Mouse (Mus musculus) retina, embryonic 14.5 days (tissue): Measurements from ENCODE around the gene Dupd1.
"Not testable (repeated sequence)": the region's sequence is repeated elsewhere in the genome, so short reads cannot be mapped to it uniquely, and the experiment has no call there.

Experiments used
- DNase-seq: peaks from one replicate; pipeline ENCODE4 v3.0.0-alpha.2; 2015; ENCODE audit warnings: low spot score

Gene Dupd1

GRCm38 (mm10) chr14:21674471-21674870 is 39.9 kb downstream of the Dupd1 start:
- no peak for DNase-seq

GRCm38 (mm10) chr14:21673100-21673499 is 41.3 kb downstream of the Dupd1 start:
- DNase-seq, result no peak

GRCm38 (mm10) chr14:21670422-21671006 is 43.9 kb downstream of the Dupd1 start:
- not testable (repeated sequence) for DNase-seq

GRCm38 (mm10) chr14:21669633-21670421 is 44.5 kb downstream of the Dupd1 start:
- no peak for DNase-seq

GRCm38 (mm10) chr14:21669218-21669617 is 45.2 kb downstream of the Dupd1 start:
- no peak for DNase-seq

GRCm38 (mm10) chr14:21662465-21663142 is 51.8 kb downstream of the Dupd1 start:
- DNase-seq, result peak; percentile 28

GRCm38 (mm10) chr14:21659652-21660051 is 54.7 kb downstream of the Dupd1 start:
- peak; percentile 81 for DNase-seq

- DNase-seq, result no peak
These were observed 55.2 kb downstream of the Dupd1 start for GRCm38 (mm10) chr14:21659155-21659554.

GRCm38 (mm10) chr14:21653813-21654212 is 60.6 kb downstream of the Dupd1 start:
- DNase-seq, result no peak

GRCm38 (mm10) chr14:21640806-21641435 is 73.5 kb downstream of the Dupd1 start:
- no peak for DNase-seq

- no peak for DNase-seq
These were observed 77.8 kb downstream of the Dupd1 start for GRCm38 (mm10) chr14:21636548-21636947.

GRCm38 (mm10) chr14:21631665-21632200 is 82.6 kb downstream of the Dupd1 start:
- DNase-seq, result no peak
